Mouse (Mus musculus) ES-Bruce4 (cell line): ENCODE measurements around the gene Sorcs2.

Experiments
- CTCF ChIP-seq: IDR thresholded peaks from one replicate; pipeline ENCODE4 v1.8.1; 2011; ENCODE audit warnings: low read depth, low read length
- POLR2A ChIP-seq: IDR thresholded peaks from one replicate; pipeline ENCODE4 v1.8.1; 2011; ENCODE audit warnings: low read length; ENCODE audit not compliant: insufficient read depth

- TF ChIP-seq POLR2A (no peak), CTCF (no peak)
Observed at GRCm38 (mm10) chr5:36353679-36354078, 44.3 kb downstream of the Sorcs2 start.
